Mouse (Mus musculus) B cell, adult 62 days (primary cell): ENCODE data around the gene Bzw2. TPM values are rescaled to one million over a fixed set of nuclear protein-coding genes. Genes with fewer than 3 reads are reported as not detected.

Experiments used
- total RNA-seq: library from RNA; stranded (reverse); gene quantifications from 4 replicates; pipeline ENCODE4 v1.2.4, GENCODE M21; 2023

Bzw2 gene
- total RNA-seq: 110 to 117 TPM (median 116 TPM) in 4 replicates

DNA sequence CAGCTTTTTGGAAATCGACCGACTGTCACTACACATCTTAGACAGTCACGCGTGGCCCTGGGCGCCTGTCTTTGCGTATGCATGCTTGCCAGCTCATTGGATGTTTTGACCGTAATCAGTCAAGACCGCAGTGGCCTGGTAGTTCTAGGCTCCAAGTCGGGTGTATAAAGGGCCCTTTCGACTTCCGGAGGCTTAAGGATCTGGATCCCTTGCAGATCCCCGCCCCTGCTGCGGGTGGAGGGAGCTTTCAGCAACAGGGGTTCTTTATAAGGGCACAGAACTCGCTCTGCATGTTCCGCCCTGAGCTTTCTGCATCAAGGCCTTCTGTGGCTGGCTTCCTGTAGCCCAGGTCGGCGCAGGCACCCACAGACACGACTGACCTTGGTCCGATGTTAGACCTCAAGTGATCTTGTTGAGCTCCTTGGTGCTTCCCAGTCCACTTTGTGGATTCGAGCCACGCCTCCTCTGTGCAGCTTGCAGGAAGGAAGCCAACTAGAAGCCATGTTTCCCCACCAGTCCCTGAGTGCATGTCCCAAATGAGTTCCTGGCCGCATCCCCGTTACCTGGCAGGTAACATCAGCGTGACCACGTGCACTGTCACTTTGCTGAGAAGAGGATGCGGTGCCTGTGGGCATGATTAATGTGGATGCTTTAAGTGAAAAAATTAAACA, at the start of gene Bzw2:
Gene Bzw2 (minus strand): TSS at position 443 of the 671 bp plus-strand sequence.

GRCm38 (mm10) chr12:36156637-36157303, 1.1 kb downstream of the Bzw2 start, which contains the start of gene Ankmy2:
TSS of gene Ankmy2 (plus strand) at chr12:36157114.

GRCm38 (mm10) chr12:36042348-36042778, 115.5 kb downstream of the Bzw2 start, which contains the start of gene Tspan13:
TSS of gene Tspan13 (minus strand) at chr12:36042500.

Other genes with a start within 250 kb of the Bzw2 start
- not detected in 4 replicates for gene Agr3, start 232.5 kb downstream of the Bzw2 start, total RNA-seq
- gene Agr2, start 165.2 kb downstream of the Bzw2 start, total RNA-seq: not detected in 4 replicates
- gene Tspan13, start 115.6 kb downstream of the Bzw2 start, total RNA-seq: 144 to 157 TPM (median 154 TPM) in 4 replicates
- 23.3 to 28.0 TPM (median 24.9 TPM) in 4 replicates for gene Ankmy2, start 966 bp downstream of the Bzw2 start, total RNA-seq
- gene Lrrc72, start 95.3 kb upstream of the Bzw2 start, total RNA-seq: not detected in 4 replicates
- gene Sostdc1, start 156.1 kb upstream of the Bzw2 start, total RNA-seq: 0.41 to 0.43 TPM in 2 of 4 replicates, not detected in the others
- 9.6 to 13.5 TPM (median 12.4 TPM) in 4 replicates for gene Ispd, start 223.4 kb upstream of the Bzw2 start, total RNA-seq
- 0.86 TPM in 1 of 4 replicates, not detected in the others for gene D630036H23Rik, start 224.1 kb upstream of the Bzw2 start, total RNA-seq